Mouse (Mus musculus) spleen, postnatal 14 days (tissue): ENCODE results near the gene 6030408B16Rik.
A peak's percentile ranks its signal among the peaks of the same experiment; 100 is the strongest.

Experiments
- DNase-seq, 2 experiments: peaks; one replicate each; pipeline ENCODE4 v3.0.0; 2021 to 2022; ENCODE audit warnings: low spot score in 2 of 2

Gene 6030408B16Rik

DNA sequence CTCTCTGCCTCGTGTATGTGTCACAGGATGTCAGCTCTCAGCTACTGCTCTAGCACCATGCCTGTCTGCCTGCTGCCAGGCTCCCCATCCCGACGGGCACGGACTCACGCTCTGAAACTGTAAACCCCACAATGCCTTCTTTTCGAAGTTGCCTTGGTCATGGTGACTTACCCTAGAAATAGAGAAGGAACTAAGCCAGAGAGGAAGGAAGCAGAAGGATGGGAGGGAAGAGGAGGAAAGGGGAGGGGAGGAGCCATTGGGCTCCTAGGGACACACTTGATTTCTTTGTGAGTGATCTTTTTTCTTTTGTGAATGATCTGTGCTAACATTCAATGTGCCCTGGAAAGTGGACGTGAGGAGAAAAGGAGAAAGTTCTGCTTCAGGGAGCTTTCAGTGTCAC lies 5.0 kb downstream of the 6030408B16Rik start:
- DNase-seq, result no peak

DNA sequence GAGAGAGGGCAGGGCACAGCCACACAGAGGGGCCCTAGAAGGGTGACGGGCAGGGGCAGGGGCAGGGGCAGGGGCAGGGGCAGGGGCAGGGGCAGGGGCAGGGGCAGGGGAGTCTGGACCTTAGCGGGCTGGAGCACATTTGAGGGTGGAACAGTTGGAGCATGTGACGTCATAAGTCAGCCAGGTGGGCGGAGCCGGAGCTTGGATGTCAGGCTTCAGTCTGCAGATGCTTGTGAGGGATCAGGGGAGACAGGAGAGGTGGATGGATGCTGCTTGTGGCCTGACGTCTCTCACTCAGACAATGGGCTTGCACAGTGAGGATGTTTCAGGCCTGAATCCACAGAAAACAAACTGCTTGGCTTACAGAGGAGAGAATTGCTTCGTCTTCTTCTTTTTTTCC lies 5.5 kb downstream of the 6030408B16Rik start:
- no peak for DNase-seq

DNA sequence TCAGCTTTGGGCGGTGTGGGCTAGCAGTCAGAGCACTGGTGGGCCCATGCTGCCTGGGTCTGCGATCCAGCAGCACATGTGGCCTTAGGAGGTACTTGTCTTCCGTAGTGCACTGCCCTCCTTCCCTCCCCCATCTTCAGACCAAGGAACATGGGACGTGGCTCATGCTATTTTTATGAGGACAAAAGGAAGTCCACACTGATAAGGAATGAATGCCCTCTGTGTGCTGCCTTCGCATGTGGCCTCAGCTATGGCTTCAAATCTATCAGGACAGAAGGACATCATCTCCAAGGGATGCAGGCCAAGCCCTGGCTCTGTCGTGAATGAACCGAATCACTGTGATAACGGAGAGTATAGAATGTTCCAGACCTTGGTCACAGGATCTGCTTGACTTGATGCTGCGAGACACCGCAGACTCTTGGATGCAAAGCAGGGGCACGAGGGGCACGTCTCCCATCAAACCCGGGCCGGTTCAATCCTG lies 6.5 kb downstream of the 6030408B16Rik start:
- no peak for DNase-seq

DNA sequence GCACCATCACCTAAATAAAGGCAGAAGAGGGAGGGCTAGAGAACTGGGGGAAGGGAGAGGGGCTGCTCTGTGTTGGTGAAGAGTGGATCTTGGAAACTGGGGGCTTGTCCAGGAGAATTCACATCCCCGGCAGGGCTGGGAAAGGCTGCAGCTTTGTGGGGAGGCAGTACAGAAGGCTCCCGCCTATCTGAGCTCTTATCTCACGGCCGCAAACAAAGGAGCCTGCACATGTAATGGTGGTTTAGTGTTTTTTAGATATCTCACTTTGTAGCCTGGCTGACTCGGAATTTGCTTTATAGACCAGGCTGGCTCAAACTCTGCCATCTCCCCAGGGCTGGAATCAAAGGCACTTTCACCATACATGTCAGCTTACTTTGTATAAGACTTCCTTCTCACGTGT lies 7.1 kb downstream of the 6030408B16Rik start:
- DNase-seq, result no peak

DNA sequence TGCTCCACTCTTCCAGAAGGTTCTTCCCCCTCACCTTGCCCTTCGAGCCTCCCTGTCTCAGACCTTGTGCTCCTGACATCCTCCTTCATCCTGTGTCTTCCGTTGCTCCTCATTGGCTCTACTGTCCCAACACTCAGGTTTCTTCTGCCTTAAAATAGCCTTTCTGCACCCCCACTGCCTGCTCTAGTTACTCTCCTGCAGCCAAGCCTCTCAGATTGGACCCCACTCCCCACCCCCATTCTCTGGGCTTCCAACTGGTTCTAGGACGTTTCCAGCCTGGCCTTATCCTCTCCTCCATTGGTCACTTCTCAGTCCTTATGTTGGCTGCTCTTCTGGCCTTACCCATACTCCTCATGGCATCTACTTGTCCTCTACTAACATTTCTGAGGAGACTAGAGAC lies 9.2 kb downstream of the 6030408B16Rik start:
- no peak for DNase-seq

DNA sequence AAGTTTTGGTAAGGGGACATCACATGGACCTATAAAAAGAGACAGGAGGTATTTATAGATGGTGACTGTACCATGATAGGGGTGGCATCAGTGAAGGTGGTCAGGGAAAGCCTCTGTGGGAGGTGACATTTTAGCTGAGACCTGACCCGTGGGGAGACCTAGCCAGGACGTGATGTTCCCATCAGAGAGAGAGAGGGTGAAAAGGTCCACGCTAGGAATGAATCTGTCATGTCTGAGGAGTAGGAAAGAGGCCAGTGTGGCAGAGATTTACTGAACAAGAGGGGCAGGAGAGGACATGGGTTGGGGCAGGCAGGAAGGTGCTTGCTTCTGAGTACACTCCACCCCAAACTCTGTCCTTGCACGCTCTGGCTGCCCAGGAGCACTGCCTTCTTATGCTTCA lies 10.8 kb downstream of the 6030408B16Rik start:
- no peak for DNase-seq

DNA sequence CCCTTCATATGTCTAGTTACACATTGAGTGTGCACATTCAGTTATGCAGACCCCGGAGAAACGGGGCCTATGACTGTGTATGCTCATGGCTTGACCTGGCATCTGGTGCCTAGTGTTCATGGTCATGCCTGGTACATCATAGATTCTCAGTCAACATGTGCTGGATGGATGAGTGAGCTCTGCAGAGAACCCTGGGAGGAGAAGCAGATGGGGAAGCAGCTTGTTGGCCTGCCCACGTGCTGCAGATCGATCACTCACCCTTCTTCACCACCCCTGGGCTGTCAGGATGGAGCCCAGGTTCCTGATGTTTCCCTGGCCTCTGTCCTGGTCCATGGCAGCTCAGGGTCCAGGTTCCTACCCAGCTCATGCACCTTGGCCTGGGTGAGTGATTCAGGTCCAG lies 13.4 kb downstream of the 6030408B16Rik start:
- DNase-seq, result no peak

GRCm38 (mm10) chr15:101308440-101309348 lies 15.7 kb downstream of the 6030408B16Rik start:
- no peak for DNase-seq

- no peak for DNase-seq
Measured at GRCm38 (mm10) chr15:101309493-101309892, 16.5 kb downstream of the 6030408B16Rik start.

GRCm38 (mm10) chr15:101311087-101311770 lies 18.2 kb downstream of the 6030408B16Rik start:
- DNase-seq, result no peak

GRCm38 (mm10) chr15:101312006-101312405 lies 19.0 kb downstream of the 6030408B16Rik start:
- no peak for DNase-seq

DNA sequence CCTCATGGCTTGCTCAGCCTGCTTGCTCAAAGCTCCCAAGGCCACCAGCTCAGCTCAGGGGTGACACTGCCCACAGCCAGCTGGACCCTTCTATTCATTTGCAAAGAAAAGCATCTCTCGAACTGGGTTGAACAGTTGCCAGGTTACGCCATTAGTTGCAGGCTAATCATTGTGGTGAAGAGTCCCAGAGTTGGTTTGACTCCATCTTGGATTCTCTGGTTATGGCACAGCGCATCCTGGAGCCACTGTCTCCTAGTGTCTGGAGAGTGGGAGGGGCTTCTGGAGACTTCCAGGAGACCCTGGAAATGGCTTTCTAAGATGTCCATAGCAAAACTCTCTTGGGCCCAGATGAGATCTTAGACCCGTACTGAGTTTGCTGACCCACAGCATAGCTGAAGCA lies 22.4 kb downstream of the 6030408B16Rik start:
- DNase-seq, result no peak

DNA sequence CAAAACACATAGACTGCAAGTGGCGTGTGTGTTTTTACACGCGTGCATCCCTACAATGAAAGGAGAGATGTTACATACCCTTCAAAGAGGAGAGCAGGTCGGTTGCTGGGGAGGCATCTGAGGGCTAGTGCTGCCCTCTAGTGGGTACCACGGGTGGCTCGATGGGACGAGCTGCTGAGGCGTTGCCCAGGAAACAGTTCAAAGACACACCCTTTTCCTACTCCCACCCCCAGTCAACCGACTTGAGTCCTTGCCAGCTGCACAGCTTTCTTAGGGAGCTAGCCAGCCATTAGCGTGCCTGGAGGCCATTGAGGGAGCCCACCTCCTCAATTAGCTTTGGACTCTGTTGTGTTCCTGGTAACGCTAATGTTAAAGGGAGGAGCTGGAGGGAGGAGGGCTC lies 22.8 kb downstream of the 6030408B16Rik start:
- peak; percentile 66 to 75 for DNase-seq

DNA sequence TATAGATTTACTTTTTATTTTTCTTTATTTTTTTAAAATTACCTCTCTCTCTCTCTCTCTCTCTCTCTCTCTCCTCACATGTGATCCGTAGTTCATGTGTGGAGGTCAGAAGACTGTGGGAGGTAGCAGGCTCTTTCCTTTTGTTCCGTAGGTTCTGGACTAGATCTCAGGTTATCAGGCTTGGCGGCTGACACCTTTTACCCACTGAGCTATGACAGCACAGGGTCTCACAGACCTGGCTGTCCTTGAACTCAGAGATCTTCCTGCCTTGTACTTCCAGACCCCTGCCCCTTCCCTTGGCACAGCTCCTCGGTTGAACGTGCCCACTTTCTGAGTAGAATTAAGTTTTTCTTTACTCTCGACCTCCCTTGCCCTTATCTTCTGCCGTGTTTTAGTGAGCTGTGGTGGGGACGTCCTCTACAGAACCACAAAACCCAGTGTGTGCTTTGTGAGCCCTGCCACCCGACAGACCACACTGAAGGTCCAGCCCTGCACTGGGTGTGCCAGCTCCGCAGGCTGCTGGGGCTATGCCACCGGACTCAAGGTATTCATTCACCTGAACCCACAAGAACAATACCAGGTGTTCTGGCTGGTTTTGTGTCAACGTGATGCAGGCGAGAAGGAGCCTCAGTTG lies 23.4 kb downstream of the 6030408B16Rik start:
- DNase-seq, result no peak

- DNase-seq, result no peak
Measured at GRCm38 (mm10) chr15:101316913-101317813, 24.2 kb downstream of the 6030408B16Rik start.

- no peak for DNase-seq
Measured at GRCm38 (mm10) chr15:101317814-101318500, 24.9 kb downstream of the 6030408B16Rik start.

DNA sequence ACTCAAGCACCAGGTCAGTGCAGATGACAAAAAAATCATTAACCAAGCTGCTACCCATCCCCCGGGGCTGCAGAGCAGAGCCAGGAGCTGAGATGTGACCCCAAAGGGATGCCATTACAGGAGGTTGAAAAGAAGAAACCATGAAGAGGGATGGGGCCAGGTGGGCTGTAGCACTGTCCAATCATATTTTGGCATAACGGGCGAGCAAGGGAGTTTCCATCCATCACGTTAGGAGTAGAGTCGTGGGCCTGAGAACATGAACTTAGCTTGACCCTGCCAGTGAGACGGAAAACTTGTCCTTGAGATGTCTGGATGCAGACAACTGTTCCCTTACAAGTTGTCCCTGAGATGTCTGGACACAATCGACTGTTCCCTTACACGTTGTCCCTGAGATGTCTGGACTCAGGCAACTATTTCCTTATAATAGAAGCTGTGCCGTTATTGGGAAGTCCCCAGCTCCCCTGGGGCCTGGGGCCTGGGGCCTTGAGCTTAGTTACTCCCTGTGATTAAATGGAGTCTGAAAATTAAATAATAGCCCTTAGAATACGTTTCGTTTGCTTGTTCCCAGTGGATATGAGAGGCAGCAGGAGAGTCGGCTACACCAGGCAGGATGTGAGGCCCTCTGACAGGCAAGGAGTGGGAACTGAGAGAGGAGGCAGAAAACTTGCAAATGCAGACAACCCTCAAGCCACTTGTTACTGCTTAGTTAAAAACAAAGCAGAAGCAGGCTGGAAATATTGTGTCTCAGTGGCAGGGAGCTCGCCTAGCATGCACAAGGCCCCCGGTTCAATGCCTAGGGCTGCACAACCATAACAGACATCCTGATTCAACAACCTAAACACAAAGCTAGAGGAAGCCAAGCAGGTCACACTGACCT lies 26.1 kb downstream of the 6030408B16Rik start:
- no peak for DNase-seq

DNA sequence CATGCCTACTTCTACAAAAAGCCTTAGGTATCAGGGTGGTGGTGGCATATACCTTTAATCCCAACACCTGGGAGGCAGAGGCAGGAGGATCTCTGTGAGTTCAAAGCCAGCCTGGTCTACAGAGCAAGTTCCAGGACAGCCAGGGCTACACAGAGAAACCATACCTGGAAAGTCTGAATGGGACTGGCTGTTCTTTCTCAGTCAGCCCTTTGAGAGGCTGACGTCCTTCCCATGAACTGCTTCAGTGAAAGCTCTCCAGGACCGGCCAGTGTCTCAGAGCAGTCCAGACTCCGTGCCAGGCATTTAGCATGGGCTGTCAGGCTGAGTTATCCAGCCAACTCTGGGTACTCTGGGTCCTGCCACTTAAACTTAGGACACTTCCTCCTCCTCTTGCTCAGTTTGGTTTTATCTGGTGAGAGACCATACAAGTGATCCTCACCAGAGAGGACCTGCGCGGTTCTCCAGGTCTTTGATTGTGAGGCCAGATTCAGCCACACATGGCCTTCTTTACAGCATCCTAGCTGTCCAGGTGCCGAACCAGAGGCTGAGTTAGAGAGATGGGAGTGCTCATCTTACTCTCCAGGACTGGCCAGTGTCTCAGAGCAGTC lies 27.1 kb downstream of the 6030408B16Rik start:
- DNase-seq, result no peak

- DNase-seq, result no peak
Measured at GRCm38 (mm10) chr15:101320618-101321041, 27.6 kb downstream of the 6030408B16Rik start.
